Mouse (Mus musculus): Measurements from ENCODE around the gene Trp63. TPM values are rescaled to one million over a fixed set of nuclear protein-coding genes. Genes with fewer than 3 reads are reported as not detected.

Gene Trp63
- total and polyA plus RNA-seq, 3 experiments, result not detected

DNA sequence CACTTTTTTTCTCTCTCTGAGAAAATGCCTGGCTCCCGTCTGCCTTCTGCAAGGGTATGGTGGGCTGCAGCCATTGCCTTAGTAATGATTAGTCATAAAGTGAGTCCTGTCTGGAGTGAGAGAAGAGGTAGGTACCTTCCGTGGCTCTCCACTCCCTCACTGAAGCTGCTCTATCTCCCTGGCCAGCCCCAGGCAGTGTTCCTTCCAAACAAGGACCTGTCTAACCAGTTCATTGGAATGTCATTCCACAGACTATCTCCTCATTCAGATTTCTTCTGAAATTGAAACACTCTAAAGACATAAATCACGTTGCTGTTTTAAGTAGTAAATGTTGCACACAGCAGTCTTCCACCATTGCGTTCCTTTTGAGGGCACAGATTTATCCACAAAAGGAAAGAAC lies 96.4 kb downstream of the Trp63 start:
- H3K9me3 ChIP-seq (replicated peaks; ENCODE audit: insufficient read depth, low read length), result no peaks in the 10 kb centered on the region
- DNase-seq (ENCODE audit: low read depth, low spot score), result no peak
- H3K9ac ChIP-seq (ENCODE audit: control insufficient read depth, low read depth, low read length, poor library complexity, severe bottlenecking), result no peak overlapping the region
- no peaks in the 10 kb centered on the region for H3K27me3 ChIP-seq (ENCODE audit: control insufficient read depth in 1 of 2, insufficient read depth in 2 of 2, low read length in 2 of 2)
- H3K4me3 ChIP-seq (ENCODE audit: control insufficient read depth in 1 of 2, insufficient read depth in 1 of 2, low read depth in 2 of 2, low read length in 2 of 2), result no peak overlapping the region
- no peak for TF ChIP-seq ZC3H11A (IDR thresholded peaks at IDR 0.05; ENCODE audit: low read depth, low read length)
- TF ChIP-seq ZKSCAN1 (IDR thresholded peaks at IDR 0.05; ENCODE audit: low read depth, low read length), result no peak
- no peak for TF ChIP-seq NRF1 (IDR thresholded peaks at IDR 0.05; ENCODE audit: insufficient read depth, low read depth, low read length, poor library complexity, severe bottlenecking)
- no peak for TF ChIP-seq ZMIZ1 (IDR thresholded peaks at IDR 0.05; ENCODE audit: low read depth, low read length)
- TF ChIP-seq POLR2AphosphoS2 (IDR thresholded peaks at IDR 0.05; ENCODE audit: low read length), result no peak
- no peak for TF ChIP-seq GABPA (IDR thresholded peaks at IDR 0.05; ENCODE audit: low read depth, low read length)
- TF ChIP-seq CHD2 (IDR thresholded peaks at IDR 0.05; ENCODE audit: low read length), result no peak
- TF ChIP-seq MEF2A (IDR thresholded peaks at IDR 0.05; ENCODE audit: extremely low read depth, insufficient replicate concordance, low read depth, low read length, poor library complexity, severe bottlenecking), result no peak
- no peak for TF ChIP-seq ELF1 (IDR thresholded peaks at IDR 0.05; ENCODE audit: low read depth, low read length)
- TF ChIP-seq POLR2A (IDR thresholded peaks at IDR 0.05; ENCODE audit: control insufficient read depth in 1 of 2, insufficient read depth in 1 of 2, low read depth in 1 of 2, low read length in 2 of 2, poor library complexity in 1 of 2), result no peak
- TF ChIP-seq E2F4 (IDR thresholded peaks at IDR 0.05; ENCODE audit: borderline replicate concordance, low read depth, low read length), result no peak
- TF ChIP-seq HCFC1 (IDR thresholded peaks at IDR 0.05; ENCODE audit: low read depth, low read length), result no peak
- TF ChIP-seq USF1 (IDR thresholded peaks at IDR 0.05; ENCODE audit: low read depth, low read length), result no peak
- no peaks in the 10 kb centered on the region for H3K4me1 ChIP-seq (ENCODE audit: control insufficient read depth in 1 of 2, insufficient read depth in 2 of 2, low read length in 2 of 2)
- H3K79me2 ChIP-seq (ENCODE audit: control insufficient read depth, insufficient read depth, low read length, poor library complexity), result no peaks in the 10 kb centered on the region
- no peak overlapping the region for H3K27ac ChIP-seq (ENCODE audit: control insufficient read depth, low read depth, low read length)
- H3K36me3 ChIP-seq (ENCODE audit: control insufficient read depth in 1 of 2, insufficient read depth in 2 of 2, low read length in 2 of 2), result no peaks in the 10 kb centered on the region

GRCm38 (mm10) chr16:25784246-25784645 lies 100.7 kb downstream of the Trp63 start:
- H3K4me1 ChIP-seq (ENCODE audit: control insufficient read depth in 1 of 2, insufficient read depth in 2 of 2, low read length in 2 of 2), result no peaks in the 10 kb centered on the region
- DNase-seq (ENCODE audit: low read depth, low spot score), result no peak
- no peak overlapping the region for H3K9ac ChIP-seq (ENCODE audit: control insufficient read depth, low read depth, low read length, poor library complexity, severe bottlenecking)
- no peaks in the 10 kb centered on the region for H3K36me3 ChIP-seq (ENCODE audit: control insufficient read depth in 1 of 2, insufficient read depth in 2 of 2, low read length in 2 of 2)
- H3K9me3 ChIP-seq (replicated peaks; ENCODE audit: insufficient read depth, low read length), result no peaks in the 10 kb centered on the region
- H3K4me3 ChIP-seq (ENCODE audit: control insufficient read depth in 1 of 2, insufficient read depth in 1 of 2, low read depth in 2 of 2, low read length in 2 of 2), result no peak overlapping the region
- no peaks in the 10 kb centered on the region for H3K27me3 ChIP-seq (ENCODE audit: control insufficient read depth in 1 of 2, insufficient read depth in 2 of 2, low read length in 2 of 2)
- H3K79me2 ChIP-seq (ENCODE audit: control insufficient read depth, insufficient read depth, low read length, poor library complexity), result no peaks in the 10 kb centered on the region
- TF ChIP-seq KAT2A (conservative IDR thresholded peaks at IDR 0.05; ENCODE audit: low read depth, low read length) (no peak), NRF1 (IDR thresholded peaks at IDR 0.05; ENCODE audit: insufficient read depth, low read depth, low read length, poor library complexity, severe bottlenecking) (no peak), GATA1 (IDR thresholded peaks at IDR 0.05; ENCODE audit: low read depth, low read length) (no peak), RCOR1 (IDR thresholded peaks at IDR 0.05; ENCODE audit: low read depth, low read length) (no peak)
- H3K27ac ChIP-seq (ENCODE audit: control insufficient read depth, low read depth, low read length), result no peak overlapping the region
